Mouse (Mus musculus): ENCODE results near the gene Syn3. TPM values are rescaled to one million over a fixed set of nuclear protein-coding genes. Genes with fewer than 3 reads are reported as not detected.
"Not testable (repeated sequence)": the region's sequence is repeated elsewhere in the genome, so short reads cannot be mapped to it uniquely, and the experiment has no call there.

Gene Syn3
- 0.22 and 0.27 TPM in 2 replicates for polyA plus RNA-seq (2015; fragmentation: Nextera tagmentation; extraction: Ambion mirVana)

DNA sequence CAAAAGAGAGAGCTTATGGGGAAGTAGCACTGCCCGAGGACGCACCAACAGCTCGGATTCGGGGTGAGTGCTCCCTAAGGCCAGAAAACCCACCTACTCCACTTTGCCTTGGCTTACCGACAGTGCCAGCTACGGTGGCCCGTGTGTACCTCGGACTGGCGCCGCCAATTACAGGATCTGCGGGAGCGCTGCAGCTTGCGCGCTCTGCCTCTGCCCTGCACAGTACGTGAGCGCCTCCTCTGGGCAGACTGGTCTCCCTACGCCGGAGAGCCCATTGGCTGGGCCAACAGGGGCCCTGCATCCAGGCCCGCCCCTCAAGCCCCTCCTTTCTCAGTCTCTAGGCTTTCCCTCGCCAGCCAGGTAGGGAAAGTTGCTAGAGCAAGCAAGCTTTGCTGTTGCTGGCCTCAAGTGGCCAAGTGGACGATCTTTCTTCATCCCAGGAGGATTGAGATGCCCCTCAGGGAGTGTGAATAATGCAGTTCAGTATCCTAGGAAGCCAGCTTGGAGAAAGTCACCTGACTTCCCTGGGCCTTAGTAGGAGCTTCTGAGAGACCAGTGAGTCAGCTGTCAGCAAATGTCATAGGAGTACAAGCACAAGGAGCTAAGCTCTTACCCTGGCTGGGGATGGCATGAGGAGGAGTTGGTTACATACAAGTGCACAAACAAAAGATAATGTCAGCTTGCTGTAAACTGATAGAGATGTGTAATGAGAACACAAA lies at the start of gene Syn3:
Syn3 (minus strand) TSS at position 224 of the 719 bp plus-strand sequence.
- 1% methylated on average over 21 of the region's 21 CpGs for WGBS (ENCODE audit: insufficient replicate concordance)
- peak within 1 kb of the TSS; percentile 60 for H3K4me2 ChIP-seq (ENCODE audit: low read depth, low read length)
- peak; percentile 94 for ATAC-seq (ENCODE audit: low read depth)
- H3K9me3 ChIP-seq (replicated peaks; ENCODE audit: control insufficient read depth, low read length) = no peaks in the 10 kb centered on the region
- H3K27me3 ChIP-seq (ENCODE audit: control insufficient read depth, insufficient read depth, low read depth, low read length) = no peaks in the 10 kb centered on the region
- H3K4me1 ChIP-seq (ENCODE audit: control insufficient read depth, low read depth, low read length) = no peaks in the 10 kb centered on the region
- H3K36me3 ChIP-seq (ENCODE audit: control insufficient read depth, insufficient read depth) = no peaks in the 10 kb centered on the region
- H3K27ac ChIP-seq (ENCODE audit: low read length) = no peak within 1 kb of the TSS
- H3K9ac ChIP-seq (ENCODE audit: low read depth, low read length) = peak within 1 kb of the TSS; percentile 4; the same call in 1 of the 2 replicates
- peak within 1 kb of the TSS; percentile 45 for H3K4me3 ChIP-seq (ENCODE audit: low read depth, low read length)

DNA sequence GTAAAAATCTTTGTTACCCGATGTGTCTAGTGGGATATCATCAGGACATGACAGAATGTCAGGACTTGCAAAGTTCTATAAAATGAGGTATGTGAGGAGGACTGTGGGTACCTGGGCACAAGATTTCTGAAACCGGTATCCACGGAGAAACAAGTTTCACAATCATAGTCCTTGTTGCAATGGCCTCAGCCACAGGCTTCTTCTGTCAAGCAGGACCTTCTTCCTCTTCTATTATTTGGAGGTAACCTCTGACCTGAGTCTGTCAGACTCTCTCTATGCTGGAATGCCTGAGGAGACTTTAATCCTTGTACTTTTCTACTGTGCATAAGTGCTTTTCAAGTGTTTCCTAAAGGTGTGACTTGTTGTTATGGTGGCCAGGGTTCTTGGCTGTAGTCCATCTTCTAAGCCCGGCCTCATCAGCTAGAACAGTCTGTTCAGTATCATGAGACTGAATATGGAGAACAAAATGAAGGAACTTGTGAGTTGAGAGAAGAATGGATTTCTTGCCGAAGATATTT lies 27.7 kb upstream of the Syn3 start:
- ATAC-seq (ENCODE audit: low read depth); H3K36me3 ChIP-seq (ENCODE audit: control insufficient read depth, insufficient read depth); H3K27me3 ChIP-seq (ENCODE audit: control insufficient read depth, insufficient read depth, low read depth, low read length); H3K27ac ChIP-seq (ENCODE audit: low read length); H3K9ac ChIP-seq (ENCODE audit: low read depth, low read length); H3K4me1 ChIP-seq (ENCODE audit: control insufficient read depth, low read depth, low read length); H3K9me3 ChIP-seq (replicated peaks; ENCODE audit: control insufficient read depth, low read length); H3K4me3 ChIP-seq (ENCODE audit: low read depth, low read length); H3K4me2 ChIP-seq (ENCODE audit: low read depth, low read length): not testable (repeated sequence)
- 44% methylated on average over 2 of the region's 5 CpGs for WGBS (ENCODE audit: insufficient replicate concordance)

DNA sequence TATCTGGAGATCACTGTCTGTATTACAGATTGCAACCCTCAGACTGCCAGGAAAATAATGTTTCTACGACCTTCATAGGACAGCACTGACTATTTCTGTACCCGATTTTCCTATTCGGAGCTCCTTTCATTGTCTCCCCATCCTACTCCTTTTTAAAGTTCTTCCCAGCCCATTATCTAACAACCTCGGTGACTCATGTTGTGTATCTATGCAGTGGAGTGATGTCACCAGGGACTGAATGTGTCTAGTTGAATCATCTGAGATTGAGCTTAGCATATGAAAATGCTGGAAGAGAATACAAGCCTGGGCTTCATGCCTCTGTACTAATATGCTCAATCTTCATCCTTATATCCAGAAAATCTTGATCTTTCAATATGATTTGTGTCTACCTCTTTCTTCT lies 15.1 kb upstream of the Syn3 start:
- no peaks in the 10 kb centered on the region for H3K9me3 ChIP-seq (replicated peaks; ENCODE audit: control insufficient read depth, low read length)
- H3K9ac ChIP-seq (ENCODE audit: low read depth, low read length) = no peak overlapping the region
- no peak for ATAC-seq (ENCODE audit: low read depth)
- 55% methylated on average over 4 of the region's 4 CpGs for WGBS (ENCODE audit: insufficient replicate concordance)
- H3K4me2 ChIP-seq (ENCODE audit: low read depth, low read length) = no peak overlapping the region
- H3K4me3 ChIP-seq (ENCODE audit: low read depth, low read length) = no peak overlapping the region
- no peaks in the 10 kb centered on the region for H3K36me3 ChIP-seq (ENCODE audit: control insufficient read depth, insufficient read depth)
- no peaks in the 10 kb centered on the region for H3K27me3 ChIP-seq (ENCODE audit: control insufficient read depth, insufficient read depth, low read depth, low read length)
- H3K27ac ChIP-seq (ENCODE audit: low read length) = no peak overlapping the region
- H3K4me1 ChIP-seq (ENCODE audit: control insufficient read depth, low read depth, low read length) = no peaks in the 10 kb centered on the region

DNA sequence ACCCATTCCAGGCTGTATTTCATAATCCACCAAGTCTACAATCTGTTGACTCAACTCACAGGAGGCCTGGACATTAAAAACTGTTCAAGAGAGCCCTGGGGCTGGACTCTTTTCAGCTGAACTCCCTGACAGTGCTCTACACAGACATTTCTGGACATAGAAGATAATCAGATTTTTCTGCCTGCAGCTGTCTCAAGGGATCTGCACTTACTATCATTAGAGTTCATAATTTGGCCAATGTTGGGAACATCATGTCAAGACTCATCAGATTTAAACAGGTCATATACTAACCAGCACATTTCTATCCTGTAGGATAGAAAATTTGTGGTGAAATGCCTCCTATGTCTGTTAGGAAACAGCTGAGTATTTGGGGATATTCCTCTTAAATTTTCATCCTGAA lies 12.2 kb upstream of the Syn3 start:
- Histone ChIP-seq H3K4me2 (ENCODE audit: low read depth, low read length) (no peak overlapping the region), H3K27me3 (ENCODE audit: control insufficient read depth, insufficient read depth, low read depth, low read length) (no peaks in the 10 kb centered on the region), H3K9ac (ENCODE audit: low read depth, low read length) (no peak overlapping the region), H3K9me3 (replicated peaks; ENCODE audit: control insufficient read depth, low read length) (no peaks in the 10 kb centered on the region), H3K4me3 (ENCODE audit: low read depth, low read length) (no peak overlapping the region), H3K4me1 (ENCODE audit: control insufficient read depth, low read depth, low read length) (no peaks in the 10 kb centered on the region), H3K36me3 (ENCODE audit: control insufficient read depth, insufficient read depth) (no peaks in the 10 kb centered on the region), H3K27ac (ENCODE audit: low read length) (no peak overlapping the region)
- no peak for ATAC-seq (ENCODE audit: low read depth)

DNA sequence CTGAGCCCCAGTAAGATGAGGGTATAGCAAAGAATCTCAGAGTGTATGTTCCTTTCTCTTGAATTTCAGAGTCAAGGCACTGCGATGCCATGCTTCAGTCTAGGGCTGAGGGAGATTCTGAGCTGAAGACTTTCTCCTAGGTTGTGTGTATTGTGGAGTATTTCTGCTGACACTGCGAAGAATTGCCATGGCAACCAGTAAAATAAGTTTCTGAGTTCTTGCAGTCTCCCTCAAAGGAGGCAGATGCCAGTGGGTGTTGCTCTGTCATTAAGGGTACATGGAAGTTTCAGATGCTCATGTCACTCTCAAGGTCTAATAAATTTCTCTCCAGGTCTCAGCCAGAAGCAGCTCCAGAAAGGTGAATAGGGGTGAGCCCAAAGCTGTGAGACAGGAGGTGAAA lies 3.4 kb upstream of the Syn3 start:
- Histone ChIP-seq H3K27me3 (ENCODE audit: control insufficient read depth, insufficient read depth, low read depth, low read length) (no peaks in the 10 kb centered on the region), H3K9me3 (replicated peaks; ENCODE audit: control insufficient read depth, low read length) (no peaks in the 10 kb centered on the region), H3K27ac (ENCODE audit: low read length) (no peak overlapping the region), H3K4me1 (ENCODE audit: control insufficient read depth, low read depth, low read length) (no peaks in the 10 kb centered on the region), H3K9ac (ENCODE audit: low read depth, low read length) (no peak overlapping the region), H3K36me3 (ENCODE audit: control insufficient read depth, insufficient read depth) (no peaks in the 10 kb centered on the region), H3K4me2 (ENCODE audit: low read depth, low read length) (no peak overlapping the region), H3K4me3 (ENCODE audit: low read depth, low read length) (no peak overlapping the region)
- 64% methylated on average over 2 of the region's 2 CpGs for WGBS (ENCODE audit: insufficient replicate concordance)
- no peak for ATAC-seq (ENCODE audit: low read depth)

DNA sequence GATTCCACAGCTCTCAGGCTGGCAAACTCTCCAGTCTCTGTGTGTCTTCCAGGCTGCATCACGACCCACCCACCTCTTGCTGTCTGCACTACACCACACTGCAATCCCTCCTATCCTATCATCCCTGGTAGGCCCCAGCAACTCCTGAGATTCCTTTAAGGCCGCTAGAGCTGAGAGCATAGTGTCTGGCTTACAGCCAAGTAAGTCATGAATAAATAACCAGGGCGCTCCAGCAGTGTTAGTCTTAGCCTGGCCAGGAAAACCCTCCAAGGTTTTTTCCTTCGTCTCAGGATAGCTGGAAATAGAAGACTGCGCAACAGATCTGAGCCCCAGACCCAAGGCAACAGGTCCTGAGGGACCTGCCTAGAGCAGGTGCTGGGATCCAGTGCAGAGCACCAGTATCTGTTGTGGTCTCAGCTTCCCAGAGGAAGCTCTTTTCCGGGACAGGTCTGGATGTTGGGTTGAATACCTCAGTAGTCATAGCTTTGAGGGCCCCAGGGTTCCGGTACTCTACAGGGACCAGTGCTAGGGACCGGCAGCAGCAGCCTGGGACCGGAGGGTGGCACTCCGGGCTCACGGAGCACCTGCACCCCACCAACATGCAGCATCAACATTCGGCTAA lies 534 bp downstream of the Syn3 start:
- no peaks in the 10 kb centered on the region for H3K36me3 ChIP-seq (ENCODE audit: control insufficient read depth, insufficient read depth)
- ATAC-seq (ENCODE audit: low read depth) = peak; percentile 39
- peak overlapping the region; percentile 45 for H3K4me3 ChIP-seq (ENCODE audit: low read depth, low read length)
- H3K4me2 ChIP-seq (ENCODE audit: low read depth, low read length) = peak overlapping the region; percentile 60
- no peak overlapping the region for H3K27ac ChIP-seq (ENCODE audit: low read length)
- WGBS (ENCODE audit: insufficient replicate concordance) = 8% methylated on average over 12 of the region's 12 CpGs
- no peaks in the 10 kb centered on the region for H3K4me1 ChIP-seq (ENCODE audit: control insufficient read depth, low read depth, low read length)
- no peaks in the 10 kb centered on the region for H3K9me3 ChIP-seq (replicated peaks; ENCODE audit: control insufficient read depth, low read length)
- peak overlapping the region; percentile 4; the same call in 1 of the 2 replicates for H3K9ac ChIP-seq (ENCODE audit: low read depth, low read length)
- H3K27me3 ChIP-seq (ENCODE audit: control insufficient read depth, insufficient read depth, low read depth, low read length) = no peaks in the 10 kb centered on the region

DNA sequence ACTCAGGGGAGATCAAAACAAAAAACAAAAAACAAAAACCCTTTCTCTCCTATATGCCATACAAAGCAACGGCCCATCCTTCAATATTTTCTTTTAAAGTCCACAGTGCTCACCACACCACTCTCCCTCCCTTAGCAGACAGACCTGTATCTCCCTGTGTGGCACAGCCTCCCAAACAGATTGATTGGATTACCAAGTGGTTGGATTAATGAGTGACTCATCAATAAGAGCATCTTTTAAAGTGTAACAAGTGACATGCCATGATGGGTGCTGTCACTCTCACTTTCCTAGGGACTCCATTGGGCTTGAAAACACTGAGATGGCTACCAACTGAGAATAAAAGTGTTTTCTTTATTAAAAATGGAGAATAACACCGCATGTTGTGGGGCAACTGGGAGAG lies 2.8 kb downstream of the Syn3 start:
- Histone ChIP-seq H3K4me3 (ENCODE audit: low read depth, low read length) (no peak overlapping the region), H3K9ac (ENCODE audit: low read depth, low read length) (no peak overlapping the region), H3K27ac (ENCODE audit: low read length) (no peak overlapping the region), H3K4me1 (ENCODE audit: control insufficient read depth, low read depth, low read length) (no peaks in the 10 kb centered on the region), H3K27me3 (ENCODE audit: control insufficient read depth, insufficient read depth, low read depth, low read length) (no peaks in the 10 kb centered on the region), H3K9me3 (replicated peaks; ENCODE audit: control insufficient read depth, low read length) (no peaks in the 10 kb centered on the region), H3K4me2 (ENCODE audit: low read depth, low read length) (no peak overlapping the region), H3K36me3 (ENCODE audit: control insufficient read depth, insufficient read depth) (no peaks in the 10 kb centered on the region)
- ATAC-seq (ENCODE audit: low read depth) = no peak
- WGBS (ENCODE audit: insufficient replicate concordance) = 61% methylated on average over 2 of the region's 2 CpGs

DNA sequence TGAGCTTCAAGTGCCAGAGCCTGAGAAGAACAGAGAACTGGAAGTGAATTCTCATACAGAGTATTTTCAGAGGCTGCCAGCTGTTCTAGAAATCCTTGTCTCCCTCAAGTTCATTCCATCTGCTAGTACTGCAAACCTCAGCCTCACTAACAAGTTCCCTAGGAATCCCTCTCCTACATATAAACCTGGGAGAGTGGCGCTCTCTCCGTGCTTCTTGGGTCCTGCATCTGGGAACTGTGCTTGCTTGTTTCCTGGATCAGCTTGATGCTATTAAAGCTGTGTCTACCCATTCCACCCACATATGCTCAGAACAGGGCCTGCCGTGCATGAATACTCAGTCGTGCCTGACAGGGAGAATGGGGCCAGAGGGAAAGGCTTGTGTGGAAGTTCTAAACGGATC lies 5.6 kb downstream of the Syn3 start:
- Histone ChIP-seq H3K9me3 (replicated peaks; ENCODE audit: control insufficient read depth, low read length) (no peaks in the 10 kb centered on the region), H3K36me3 (ENCODE audit: control insufficient read depth, insufficient read depth) (no peaks in the 10 kb centered on the region), H3K27me3 (ENCODE audit: control insufficient read depth, insufficient read depth, low read depth, low read length) (no peaks in the 10 kb centered on the region), H3K27ac (ENCODE audit: low read length) (no peak overlapping the region), H3K4me3 (ENCODE audit: low read depth, low read length) (no peak overlapping the region), H3K4me1 (ENCODE audit: control insufficient read depth, low read depth, low read length) (no peaks in the 10 kb centered on the region), H3K9ac (ENCODE audit: low read depth, low read length) (no peak overlapping the region), H3K4me2 (ENCODE audit: low read depth, low read length) (no peak overlapping the region)
- ATAC-seq (ENCODE audit: low read depth) = no peak
- WGBS (ENCODE audit: insufficient replicate concordance) = 62% methylated on average over 5 of the region's 5 CpGs
